Mouse (Mus musculus) CH12.LX (cell line): ENCODE measurements around the gene Gm38392.

ENCODE experiments used
- CHD1 ChIP-seq: IDR thresholded peaks from 2 replicates; pipeline ENCODE4 v1.6.1; 2012; ENCODE audit warnings: low read depth, low read length, improper control_type of control experiment, inconsistent platforms
- CHD2 ChIP-seq: IDR thresholded peaks from 2 replicates; pipeline ENCODE4 v1.6.1; 2011; ENCODE audit warnings: low read length, improper control_type of control experiment
- CTCF ChIP-seq, 2 experiments: IDR thresholded peaks in 1 of 2; conservative IDR thresholded peaks in 1 of 2; 2 replicates each; pipeline ENCODE4 v1.5.1; 2011 to 2012; ENCODE audit warnings: low read depth in 2 of 2, low read length in 2 of 2, improper control_type of control experiment in 1 of 2, inconsistent platforms in 1 of 2, mild to moderate bottlenecking in 1 of 2, moderate library complexity in 1 of 2
- HCFC1 ChIP-seq: IDR thresholded peaks from 2 replicates; pipeline ENCODE4 v1.6.1; 2012; ENCODE audit warnings: low read depth, mild to moderate bottlenecking, inconsistent platforms, low read length, improper control_type of control experiment
- MEF2A ChIP-seq: IDR thresholded peaks from 2 replicates; pipeline ENCODE4 v1.6.1; 2014; ENCODE audit warnings: low read depth, mild to moderate bottlenecking, inconsistent platforms, low read length, improper control_type of control experiment, borderline replicate concordance
- MYC ChIP-seq: IDR thresholded peaks from 2 replicates; pipeline ENCODE4 v1.6.1; 2011; ENCODE audit warnings: low read depth, mild to moderate bottlenecking, improper control_type of control experiment, low read length
- POLR2A ChIP-seq: IDR thresholded peaks from 2 replicates; pipeline ENCODE4 v1.6.1; 2011; ENCODE audit warnings: low read depth, mild to moderate bottlenecking, improper control_type of control experiment, low read length
- POLR2AphosphoS2 ChIP-seq: IDR thresholded peaks from 2 replicates; pipeline ENCODE4 v1.6.1; 2011; ENCODE audit warnings: low read depth, low read length, improper control_type of control experiment
- RAD21 ChIP-seq: IDR thresholded peaks from 2 replicates; pipeline ENCODE4 v1.6.1; 2011; ENCODE audit warnings: low read depth, mild to moderate bottlenecking, low read length, improper control_type of control experiment, moderate library complexity
- SMC3 ChIP-seq: IDR thresholded peaks from 2 replicates; pipeline ENCODE4 v1.6.1; 2011; ENCODE audit warnings: low read depth, low read length, improper control_type of control experiment
- TCF12 ChIP-seq: IDR thresholded peaks from 2 replicates; pipeline ENCODE4 v1.6.1; 2014; ENCODE audit warnings: low read depth, mild to moderate bottlenecking, inconsistent platforms, low read length, improper control_type of control experiment
- UBTF ChIP-seq: IDR thresholded peaks from 2 replicates; pipeline ENCODE4 v1.6.1; 2012; ENCODE audit warnings: low read depth, mild to moderate bottlenecking, inconsistent platforms, low read length, improper control_type of control experiment, moderate library complexity
- ZMIZ1 ChIP-seq: IDR thresholded peaks from 2 replicates; pipeline ENCODE4 v1.6.1; 2012; ENCODE audit warnings: low read depth, mild to moderate bottlenecking, inconsistent platforms, low read length, improper control_type of control experiment

DNA sequence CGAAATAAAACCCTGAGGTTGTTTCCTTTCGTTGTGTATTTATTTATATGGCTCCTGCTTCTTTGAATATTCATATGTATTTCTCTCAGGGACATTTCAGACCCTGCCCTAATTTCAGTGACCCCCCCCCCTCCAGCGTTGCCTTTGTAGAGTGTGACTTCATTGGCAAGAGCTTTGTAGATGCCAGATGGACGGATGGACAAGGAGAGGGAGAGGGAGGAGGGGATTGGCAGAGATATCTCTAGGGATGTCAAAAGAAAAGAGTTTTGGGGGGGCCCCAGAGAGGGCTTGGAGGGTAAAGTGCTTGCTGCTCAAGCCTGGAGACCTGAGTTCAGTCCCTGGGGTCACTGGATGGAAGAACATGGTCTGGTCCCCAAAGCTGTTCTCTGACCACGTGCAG, 83.6 kb downstream of the Gm38392 start:
- TF ChIP-seq MYC = no peak
- TF ChIP-seq POLR2AphosphoS2 = no peak
- TF ChIP-seq TCF12 = no peak
- TF ChIP-seq CHD2 = no peak
- TF ChIP-seq SMC3 = no peak
- TF ChIP-seq UBTF = no peak
- no peak for TF ChIP-seq CTCF (conservative IDR thresholded peaks at IDR 0.05 in 1 of 2, IDR thresholded peaks at IDR 0.05 in 1 of 2; ENCODE audit: low read depth in 2 of 2, low read length in 2 of 2)
- TF ChIP-seq CHD1 = no peak
- TF ChIP-seq POLR2A = no peak
- TF ChIP-seq ZMIZ1 = no peak
- no peak for TF ChIP-seq HCFC1
- TF ChIP-seq MEF2A = no peak
- no peak for TF ChIP-seq RAD21
